Mouse (Mus musculus): Measurements from ENCODE around the gene Parp14.

Parp14 gene

DNA sequence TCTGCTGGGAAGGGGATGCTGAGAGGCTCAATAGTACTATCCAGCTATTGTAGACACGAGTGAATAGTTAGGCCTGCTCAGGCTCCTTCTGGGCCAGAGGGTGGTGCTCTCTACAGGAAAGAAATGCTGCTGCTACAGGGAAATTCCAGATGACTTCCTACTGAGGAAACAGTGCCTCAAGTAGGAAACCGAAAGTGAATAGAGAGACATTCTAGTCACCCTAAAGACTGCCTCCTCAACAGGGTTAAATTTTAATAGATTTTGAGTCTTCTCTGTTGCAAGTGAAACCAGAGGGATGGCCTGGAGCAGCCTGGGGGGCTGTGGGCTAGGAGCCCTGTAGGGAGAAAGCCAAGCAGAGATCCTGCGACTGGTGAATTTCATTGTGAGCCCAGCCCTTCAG, 2.2 kb downstream of the Parp14 start:
- DNase-seq = no peak

DNA sequence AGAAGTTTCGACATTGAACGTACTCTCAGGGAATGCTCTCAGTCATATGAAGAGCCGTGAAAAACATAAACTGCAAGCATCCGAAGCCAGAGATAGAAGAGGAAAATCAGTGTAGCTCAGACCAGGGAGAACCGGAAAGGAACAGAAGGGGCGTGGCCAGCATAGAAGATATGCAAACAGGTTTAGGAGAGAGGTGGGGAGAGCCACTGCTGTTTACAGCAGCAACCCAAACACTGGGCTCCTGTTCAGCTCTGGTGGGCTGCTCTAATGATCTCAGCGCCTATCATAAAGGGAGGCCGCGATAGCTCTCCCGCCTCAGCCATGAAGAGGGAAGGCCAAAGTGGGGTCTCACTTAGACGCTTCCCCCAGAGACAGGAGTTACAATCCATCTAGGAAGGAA, 3.6 kb downstream of the Parp14 start:
- no peak for DNase-seq

DNA sequence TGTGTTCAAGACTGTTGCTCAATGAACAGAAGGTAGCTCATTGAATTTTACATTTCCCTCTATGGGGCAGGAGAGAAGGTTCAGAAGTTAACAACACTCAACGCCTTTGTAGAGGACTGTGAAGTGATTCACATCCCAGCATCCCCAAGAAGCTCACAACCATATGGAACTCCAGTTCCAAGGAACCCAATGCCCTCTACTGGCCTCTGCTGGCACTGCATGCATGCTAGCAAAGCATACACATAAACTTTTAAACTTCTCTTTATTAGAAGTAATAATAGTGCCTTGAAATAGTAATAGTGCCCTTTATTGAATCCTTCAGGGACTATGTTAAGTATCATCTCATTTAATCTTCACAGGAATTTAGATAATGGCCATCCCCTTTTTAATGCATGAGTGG, 9.3 kb downstream of the Parp14 start:
- no peak for DNase-seq

DNA sequence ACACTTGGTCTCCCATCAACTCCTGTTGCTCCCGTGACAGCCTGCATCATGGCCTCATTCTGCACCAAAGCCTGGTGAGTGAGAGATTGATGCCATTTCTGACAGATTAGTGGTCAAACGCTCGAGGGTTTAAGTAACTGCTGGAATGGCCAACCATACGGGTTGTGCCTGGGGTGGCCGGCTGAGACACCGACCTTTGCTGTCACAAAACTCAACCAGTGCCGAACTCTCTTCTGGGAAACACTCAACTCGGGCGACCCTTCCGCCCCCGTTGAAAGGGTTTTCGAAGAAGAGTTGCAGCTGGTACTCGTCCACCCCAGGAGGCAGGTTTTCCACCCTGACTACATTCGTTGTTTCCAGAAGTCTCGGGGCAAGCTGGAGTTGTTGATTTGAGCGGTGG, 11.1 kb downstream of the Parp14 start:
- no peak for DNase-seq

GRCm38 (mm10) chr16:35856766-35857165, 14.6 kb downstream of the Parp14 start:
- no peak for DNase-seq

DNA sequence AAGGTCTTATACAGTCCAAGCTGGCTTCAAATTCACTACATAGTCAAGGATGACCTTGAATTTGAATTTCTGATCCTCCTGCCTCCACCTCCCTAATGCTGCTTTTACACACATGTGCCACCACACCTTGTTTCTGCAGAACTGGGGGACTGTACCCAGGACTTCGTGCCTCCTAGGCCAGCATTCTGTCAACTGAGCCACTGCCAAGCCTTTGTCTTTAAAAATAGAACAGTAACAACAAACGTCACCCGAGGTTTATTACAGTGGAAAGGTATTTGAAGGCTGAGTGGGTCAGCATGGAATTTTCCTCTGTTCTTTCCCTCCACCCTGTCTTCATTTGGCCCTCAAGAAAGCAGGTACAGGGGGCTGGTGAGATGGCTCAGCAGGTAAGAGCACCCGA, 15.5 kb downstream of the Parp14 start:
- no peak for DNase-seq

- no peak for DNase-seq
Measured at GRCm38 (mm10) chr16:35847138-35847537, 24.2 kb downstream of the Parp14 start.

GRCm38 (mm10) chr16:35839680-35840079, 31.7 kb downstream of the Parp14 start:
- DNase-seq = peak; percentile 32

DNA sequence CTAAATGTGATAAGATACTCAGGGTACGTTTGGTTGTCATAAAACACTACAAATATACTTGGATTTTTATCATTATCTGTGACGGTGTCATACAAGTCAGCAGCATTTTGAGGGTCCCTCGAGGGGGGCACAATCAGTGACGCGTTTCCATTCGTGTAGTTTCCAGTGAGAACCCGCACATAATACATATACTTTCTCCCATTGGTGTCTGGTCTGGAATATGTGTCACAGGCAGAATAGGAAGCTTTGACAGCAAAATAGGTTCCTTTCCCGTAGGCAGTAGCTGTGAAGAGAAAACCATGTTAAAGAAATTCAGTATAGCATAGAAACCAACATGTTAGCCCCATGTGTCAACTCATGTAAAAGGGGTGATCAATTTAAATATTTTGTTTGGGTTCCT, 36.7 kb downstream of the Parp14 start:
- no peak for DNase-seq

- DNase-seq = no peak
Measured at GRCm38 (mm10) chr16:35832926-35833325, 38.4 kb downstream of the Parp14 start.

DNA sequence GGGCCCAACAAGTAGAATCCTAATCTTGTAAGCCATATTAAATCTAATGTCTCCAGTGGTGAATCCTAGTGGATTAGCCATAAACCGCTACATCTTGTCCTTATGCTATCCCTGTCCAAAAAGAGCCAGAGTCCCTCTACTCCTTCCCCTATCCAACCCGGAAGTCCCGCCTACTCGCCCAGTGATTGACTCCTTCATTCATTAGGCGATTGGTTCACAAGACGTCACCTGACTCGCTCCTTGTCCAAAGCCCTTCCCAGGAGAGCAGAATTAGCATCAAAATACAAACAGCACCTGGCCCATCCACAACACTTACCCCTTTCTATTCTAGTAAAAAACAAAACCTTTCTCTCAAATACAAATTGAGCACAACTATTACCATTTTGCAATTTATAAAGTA, 41.3 kb downstream of the Parp14 start:
- no peak for DNase-seq

DNA sequence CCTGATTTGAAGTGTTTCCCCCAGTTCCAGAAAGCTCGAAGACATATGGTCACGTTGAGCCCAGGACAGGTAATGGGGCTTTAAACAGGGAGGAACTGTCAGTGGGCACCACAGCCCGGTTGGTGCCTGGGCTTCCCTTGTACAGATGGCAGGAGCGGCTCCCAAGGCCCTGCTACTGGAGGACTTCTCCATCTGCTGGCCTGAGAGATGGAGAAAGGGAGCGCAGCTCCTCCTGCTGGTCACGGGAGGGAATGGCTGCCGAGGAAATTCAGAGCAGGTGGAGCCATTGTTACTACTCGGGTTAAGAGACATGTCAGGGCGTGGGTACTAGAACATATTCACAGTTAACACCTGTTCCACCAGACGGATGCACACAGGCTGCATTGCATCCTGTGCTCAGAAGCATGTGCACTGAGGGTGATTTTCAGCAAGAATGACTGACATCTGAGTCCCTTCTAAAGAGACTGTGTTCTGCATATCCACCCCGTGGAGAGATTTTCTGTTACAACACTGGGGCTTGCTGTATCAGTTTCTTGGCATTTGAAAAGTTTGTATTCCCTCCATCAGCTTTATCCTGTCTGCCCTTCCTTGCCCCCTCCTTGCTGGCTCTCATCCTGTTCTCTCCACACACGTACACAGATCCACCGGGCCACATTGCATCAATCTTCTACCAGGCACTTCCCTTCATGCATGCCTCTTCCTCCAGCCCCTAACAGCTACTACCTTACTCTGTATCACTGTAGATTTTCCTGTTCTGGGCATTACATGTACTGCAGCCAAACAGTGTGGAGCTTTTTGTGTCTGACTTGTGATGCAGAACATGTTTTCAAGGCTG, 53.9 kb downstream of the Parp14 start:
- DNase-seq = peak; percentile 82

DNA sequence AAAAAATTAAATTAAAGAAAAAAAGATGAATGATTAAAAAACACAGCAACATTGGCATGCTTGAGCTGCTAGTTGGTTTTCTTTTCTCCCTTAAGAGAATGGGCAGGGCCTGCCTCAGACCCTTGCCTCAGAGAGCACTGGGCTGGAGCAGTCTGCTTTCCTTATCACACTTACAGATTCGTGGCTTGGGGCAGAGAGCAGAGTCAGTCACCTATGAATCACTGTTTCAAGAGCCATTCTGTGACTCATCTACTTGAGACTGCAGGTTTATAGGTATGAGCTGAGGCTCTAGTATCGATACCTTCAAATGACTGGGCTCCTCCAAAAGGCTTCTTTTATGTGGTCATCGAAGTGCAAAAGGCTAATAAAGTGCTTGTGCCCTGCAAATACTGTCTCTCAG, 58.2 kb downstream of the Parp14 start:
- DNase-seq = no peak

- DNase-seq = no peak
Measured at GRCm38 (mm10) chr16:35808838-35809237, 62.5 kb downstream of the Parp14 start.

DNA sequence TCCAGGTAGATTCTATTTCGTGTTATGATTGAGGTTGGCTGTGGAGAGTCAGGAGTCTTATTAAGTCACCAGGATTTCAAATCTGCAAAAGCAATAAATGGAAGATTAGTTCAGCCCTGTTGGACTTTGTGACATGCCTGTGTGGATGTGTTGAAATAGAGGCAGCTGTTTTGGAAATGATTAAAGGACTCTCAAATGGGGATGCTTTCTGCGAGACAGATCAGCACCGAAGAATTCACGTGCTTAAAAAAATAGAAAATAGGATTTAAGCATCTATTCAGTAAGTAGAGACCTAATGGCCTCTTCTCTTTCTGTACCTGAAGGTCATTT, 63.7 kb downstream of the Parp14 start:
- DNase-seq = no peak

DNA sequence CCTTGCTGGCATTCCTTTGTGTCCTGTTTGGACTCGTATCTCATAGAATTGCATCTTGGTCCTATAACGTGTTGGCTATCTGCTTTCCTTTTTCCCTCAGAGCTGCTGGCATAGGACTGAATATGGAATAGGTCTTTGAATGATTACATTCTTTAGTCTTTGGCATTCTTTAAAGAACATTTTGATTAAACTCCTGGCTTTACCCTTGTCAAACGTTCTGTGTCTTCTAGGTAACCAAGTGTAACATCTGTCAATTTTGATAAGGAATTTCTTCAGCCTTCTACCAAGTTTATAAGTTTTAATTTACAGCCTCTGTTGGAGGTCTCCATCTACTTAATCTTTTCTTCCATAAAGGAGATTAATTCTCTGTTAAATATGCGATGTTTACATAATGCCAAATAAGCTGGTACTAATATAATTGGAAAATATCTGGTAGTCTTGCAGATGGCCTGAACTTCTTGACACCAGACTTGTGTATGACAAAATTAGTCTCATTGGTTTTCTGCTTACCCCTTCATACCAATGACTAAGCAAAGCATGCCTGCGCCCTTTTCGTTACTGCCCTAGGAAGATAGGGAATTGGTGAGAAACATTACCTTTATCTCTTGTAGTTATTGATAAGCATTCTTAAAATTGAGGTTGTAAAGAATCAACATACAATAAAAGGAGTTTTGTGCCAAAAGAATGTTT, 64.2 kb downstream of the Parp14 start:
- DNase-seq = no peak

- DNase-seq = no peak
Measured at GRCm38 (mm10) chr16:35803723-35804122, 67.6 kb downstream of the Parp14 start.

DNA sequence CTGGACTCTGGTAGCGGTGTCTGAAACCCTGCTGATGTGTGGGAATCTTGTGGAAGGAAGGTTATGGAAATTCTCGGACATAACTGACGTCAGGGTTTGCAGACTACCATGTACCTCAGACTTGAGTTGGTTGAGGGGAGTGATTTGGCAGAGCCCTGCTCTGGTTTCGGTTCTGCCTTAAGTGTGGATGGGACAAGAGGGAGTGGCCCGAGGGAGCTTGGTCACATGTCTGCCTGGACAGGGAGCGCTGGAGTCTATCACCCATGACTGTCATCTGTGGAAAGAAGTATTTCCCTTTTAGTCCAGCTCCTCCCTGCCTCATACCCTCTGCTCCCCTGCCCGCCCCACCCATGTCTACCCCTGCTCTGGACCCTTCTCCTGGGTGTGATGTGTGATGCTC, 69.2 kb downstream of the Parp14 start:
- DNase-seq = no peak

DNA sequence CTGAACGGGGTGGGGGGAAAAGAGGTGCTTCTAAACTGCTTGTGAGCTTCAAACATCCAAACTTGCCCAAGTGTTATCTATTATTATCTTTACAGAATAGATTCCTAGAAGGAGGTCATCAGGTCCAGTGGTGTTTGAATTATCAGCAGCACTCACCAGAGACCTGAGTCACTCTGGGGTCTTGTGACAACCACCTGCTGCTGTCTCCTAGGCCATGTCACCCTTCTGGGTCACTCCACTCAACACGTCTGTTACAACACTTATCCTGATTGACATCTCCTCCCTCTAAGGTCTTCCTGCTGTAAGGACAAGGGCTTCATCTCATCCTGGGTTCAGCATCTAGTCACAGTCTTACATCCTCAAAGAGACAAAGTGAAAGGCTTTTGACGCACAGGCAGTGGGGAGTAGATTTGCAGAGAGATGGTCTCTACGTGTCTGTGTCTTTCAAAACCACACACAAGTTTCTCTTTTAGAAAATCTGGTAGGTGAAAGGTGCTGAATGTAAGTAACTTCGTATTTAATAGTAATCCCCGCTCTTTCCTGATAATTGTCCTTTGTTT, 79.3 kb downstream of the Parp14 start:
- no peak for DNase-seq

- no peak for DNase-seq
Measured at GRCm38 (mm10) chr16:35788330-35788729, 83.0 kb downstream of the Parp14 start.

DNA sequence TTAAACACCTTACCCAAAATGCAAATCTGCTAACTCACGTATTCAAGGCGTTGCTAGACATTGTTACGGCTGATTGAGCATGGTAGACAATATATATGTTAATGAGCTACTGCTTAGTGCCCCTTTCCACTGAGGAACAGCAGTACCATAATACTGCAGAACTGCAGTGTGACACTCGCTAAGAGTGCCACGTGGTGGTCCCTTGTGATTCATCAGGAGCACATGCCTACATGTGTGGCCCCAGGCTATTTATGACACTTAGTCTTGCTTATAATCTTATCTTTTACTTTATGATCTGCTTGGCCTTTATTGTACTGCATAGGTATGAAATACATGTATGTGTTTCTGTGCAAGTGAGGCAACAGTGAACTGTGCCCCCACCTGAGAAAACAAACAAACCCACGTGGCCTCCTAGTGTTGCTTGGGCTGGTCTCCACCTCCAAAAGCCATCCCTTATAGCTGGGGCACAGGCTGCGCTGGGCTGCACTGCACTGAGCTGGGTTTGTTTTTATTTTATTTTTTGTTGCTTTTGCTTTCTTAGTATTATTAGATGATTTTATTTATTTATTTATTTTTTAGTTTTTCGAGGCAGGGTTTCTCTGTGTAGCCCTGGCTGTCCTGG, 83.7 kb downstream of the Parp14 start:
- no peak for DNase-seq

- no peak for DNase-seq
Measured at GRCm38 (mm10) chr16:35787163-35787562, 84.2 kb downstream of the Parp14 start.

- no peak for DNase-seq
Measured at GRCm38 (mm10) chr16:35784134-35784725, 87.1 kb downstream of the Parp14 start.

DNA sequence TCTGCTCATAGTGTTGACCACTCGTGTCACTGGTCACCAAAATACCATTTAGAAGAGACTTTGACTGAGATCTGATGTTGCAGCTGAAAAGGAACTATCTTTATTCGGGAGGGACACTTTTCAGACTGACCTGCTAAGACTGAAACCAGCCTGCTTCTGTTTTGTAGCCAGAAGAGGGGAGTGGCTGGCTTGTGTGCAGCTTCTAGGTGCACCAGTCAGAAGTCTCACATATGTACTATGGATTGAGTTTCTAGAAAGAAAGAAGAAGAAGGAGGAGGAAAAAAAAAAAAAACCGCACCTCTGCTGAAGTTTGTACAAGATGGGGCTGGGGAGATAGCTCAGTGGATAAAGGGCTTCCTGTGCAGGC, 88.2 kb downstream of the Parp14 start:
- no peak for DNase-seq

Data from right cerebral cortex, adult 18-20 months (tissue).